Mouse (Mus musculus) erythroid progenitor cell, adult 5-6 weeks (primary cell): ENCODE results near the gene Gm49333. TPM values are rescaled to one million over a fixed set of nuclear protein-coding genes. Genes with fewer than 3 reads are reported as not detected.

Experiments
- ATAC-seq: replicated peaks from 2 replicates; pipeline ENCODE4 v1.8.0; 2016; ENCODE audit warnings: moderate number of reproducible peaks, mild to moderate bottlenecking, moderate TSS enrichment, inconsistent platforms; ENCODE audit not compliant: poor library complexity, low FRiP score, severe bottlenecking
- total RNA-seq, 2 experiments: library from RNA; stranded (forward) in 1 of 2; stranded (reverse) in 1 of 2; fragments of 150-400 nt in 1 of 2; fragments of 186-747, 209-891 nt in 1 of 2; gene quantifications; 2 replicates each; pipeline versions ENCODE4 v1.2.3 to v1.2.4; 2015 to 2017; ENCODE audit warnings: low replicate concordance in 2 of 2

Gm49333 gene
- total RNA-seq, 2 experiments from 2014 or later, result not detected

DNA sequence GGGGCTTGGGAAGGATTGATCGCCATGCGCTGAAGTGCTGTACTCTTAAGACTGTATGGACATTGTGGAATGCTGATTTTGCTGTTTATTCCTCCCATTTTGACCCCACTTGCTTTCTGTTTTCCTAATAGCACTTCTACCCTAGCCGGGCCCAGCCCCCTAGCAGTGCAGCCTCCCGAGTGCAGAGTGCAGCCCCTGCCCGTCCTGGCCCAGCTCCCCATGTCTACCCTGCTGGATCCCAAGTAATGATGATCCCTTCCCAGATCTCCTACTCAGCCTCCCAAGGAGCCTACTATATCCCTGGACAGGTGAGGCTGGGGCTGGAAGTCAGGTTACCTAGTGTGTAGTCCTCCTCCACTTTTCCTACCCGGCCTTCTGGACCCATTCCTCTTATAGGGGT, 63.8 kb downstream of the Gm49333 start:
- no peak for ATAC-seq

DNA sequence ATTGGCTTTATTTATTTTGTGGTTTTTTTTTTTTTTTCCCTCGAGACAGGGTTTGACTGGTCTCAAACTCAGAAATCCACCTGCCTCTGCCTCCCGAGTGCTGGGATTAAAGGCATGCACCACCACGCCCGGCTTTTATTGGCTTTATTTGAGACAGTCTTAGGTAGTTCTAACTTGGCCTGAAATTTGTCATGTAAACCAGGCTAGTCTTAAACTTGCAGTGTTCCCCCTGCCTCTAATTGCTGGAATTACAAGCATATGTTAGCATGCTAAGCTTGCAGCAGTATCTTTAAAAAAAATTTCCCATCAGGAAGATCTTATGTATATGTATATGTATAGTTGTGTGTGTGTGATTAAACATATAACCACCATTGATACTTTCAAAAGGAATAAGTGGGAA, 65.3 kb downstream of the Gm49333 start:
- ATAC-seq, result no peak

DNA sequence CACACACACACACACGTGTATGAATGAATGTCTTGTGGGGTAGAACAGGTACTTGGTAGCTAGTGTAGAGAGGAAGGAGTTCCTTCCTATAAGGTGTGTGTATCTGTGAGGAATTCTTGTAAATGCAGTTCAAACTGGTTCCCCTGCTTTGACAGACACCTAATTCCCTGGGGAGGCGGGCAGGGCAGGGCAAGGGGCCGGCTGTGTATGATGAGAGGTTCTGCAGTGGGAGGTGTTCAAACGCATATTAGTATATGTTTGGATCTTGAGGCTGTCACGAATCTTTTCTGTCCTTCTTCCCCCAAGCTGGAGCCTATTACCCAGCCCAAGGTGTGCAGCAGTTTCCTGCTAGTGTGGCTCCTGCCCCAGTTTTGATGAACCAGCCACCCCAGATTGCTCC, 66.0 kb downstream of the Gm49333 start:
- peak; percentile 16; the same call in 1 of the 2 replicates for ATAC-seq

DNA sequence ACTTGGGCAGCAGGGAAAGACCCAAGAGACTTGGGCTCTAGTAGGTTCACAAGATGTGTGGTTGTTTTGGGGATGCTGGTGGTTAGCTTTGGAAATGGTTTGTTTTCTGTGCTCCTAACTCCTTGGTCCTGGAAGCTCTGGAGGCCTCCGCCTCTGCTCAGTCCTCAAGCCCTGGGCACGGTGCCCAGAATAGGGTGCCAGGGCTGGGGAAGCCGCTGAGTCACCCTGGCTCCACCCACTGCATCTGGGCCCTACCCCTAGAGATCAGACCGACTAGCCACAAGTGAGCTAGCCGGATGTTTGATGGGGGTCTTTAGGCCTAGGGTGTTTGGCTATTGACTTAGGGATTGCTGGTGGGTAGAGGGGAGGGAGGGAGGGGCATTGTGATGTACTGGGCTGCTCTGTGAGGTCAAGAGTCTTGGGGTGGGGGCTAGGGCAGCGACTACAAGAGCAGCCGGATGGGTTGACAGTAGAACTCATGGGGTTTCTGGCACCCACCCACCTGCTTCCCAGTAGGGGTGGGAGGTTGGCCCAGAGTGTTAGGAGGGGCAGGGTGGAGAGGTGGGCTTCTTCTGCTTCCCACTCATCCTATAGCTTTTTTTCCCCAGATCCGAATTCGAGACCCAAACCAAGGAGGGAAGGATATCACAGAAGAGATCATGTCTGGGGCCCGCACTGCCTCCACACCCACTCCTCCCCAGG, 66.7 kb downstream of the Gm49333 start:
- peak; percentile 91 for ATAC-seq

DNA sequence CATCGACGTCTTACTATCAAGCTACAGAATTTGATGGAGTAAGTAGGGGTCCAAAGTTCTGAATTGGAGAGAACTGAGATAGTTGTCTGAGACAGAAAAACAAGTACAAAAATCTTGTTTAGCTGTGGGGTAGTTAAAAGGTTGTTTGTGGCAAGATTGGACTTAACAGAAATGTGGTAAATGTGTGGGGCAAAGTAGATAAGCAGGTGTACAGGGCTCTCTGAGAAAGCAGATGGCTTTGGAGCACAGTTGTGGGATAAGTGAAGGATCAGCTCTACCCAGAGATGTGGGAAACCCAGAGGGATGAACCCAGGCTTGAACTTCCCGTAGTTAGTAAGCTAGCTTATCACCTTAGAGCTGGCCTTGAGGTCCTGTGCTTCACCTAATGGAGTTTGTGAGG, 79.4 kb downstream of the Gm49333 start:
- no peak for ATAC-seq

DNA sequence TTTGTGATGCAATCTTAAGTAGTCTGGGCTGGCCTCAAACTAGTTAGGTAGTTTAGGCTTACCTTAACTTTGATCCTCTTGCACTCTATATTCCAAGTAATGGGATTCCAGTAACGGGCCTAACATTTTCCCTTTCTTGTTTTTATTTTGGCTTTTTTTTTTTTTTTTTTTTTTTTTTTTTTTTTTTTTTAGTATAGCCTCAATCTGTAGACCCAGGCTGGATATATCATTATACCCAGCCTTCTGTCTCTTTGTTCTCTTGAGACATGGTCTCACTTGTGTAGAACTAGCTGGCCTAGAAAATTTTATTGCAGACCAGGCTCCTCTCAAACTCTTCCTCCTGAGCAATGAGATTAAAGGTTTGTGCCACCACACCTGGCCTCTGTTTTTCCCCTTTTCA, 80.2 kb downstream of the Gm49333 start:
- no peak for ATAC-seq

DNA sequence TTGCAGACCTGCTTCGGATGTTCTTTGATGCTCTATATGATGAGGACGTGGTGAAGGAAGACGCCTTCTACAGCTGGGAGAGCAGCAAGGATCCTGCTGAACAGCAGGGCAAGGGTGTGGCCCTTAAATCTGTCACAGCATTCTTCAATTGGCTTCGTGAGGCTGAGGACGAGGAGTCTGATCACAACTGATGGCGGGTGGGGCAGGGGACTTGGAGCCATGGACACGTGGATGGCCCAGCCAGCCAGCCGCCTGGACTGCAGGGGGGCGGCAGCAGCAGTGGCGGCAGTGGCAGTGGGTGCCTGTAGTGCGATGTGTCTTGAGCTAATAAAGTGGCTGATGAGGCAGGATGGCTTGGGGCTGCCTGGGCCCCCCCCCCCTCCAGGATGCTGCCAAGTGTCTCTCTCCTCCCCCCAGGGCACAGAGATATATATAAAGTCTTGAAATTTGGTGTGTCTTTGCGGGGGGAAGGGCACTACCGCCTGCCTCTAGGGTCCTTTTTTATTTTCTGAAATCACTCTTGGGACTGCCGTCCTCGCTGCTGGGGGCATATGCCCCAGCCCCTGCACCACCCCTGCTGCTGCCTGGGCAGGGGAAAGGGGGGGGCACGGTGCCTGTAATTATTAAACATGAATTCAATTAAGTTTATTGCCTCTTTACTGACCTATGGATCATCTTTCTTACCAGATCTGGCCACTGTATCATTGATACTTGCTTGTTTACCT, 81.0 kb downstream of the Gm49333 start:
- no peak for ATAC-seq

DNA sequence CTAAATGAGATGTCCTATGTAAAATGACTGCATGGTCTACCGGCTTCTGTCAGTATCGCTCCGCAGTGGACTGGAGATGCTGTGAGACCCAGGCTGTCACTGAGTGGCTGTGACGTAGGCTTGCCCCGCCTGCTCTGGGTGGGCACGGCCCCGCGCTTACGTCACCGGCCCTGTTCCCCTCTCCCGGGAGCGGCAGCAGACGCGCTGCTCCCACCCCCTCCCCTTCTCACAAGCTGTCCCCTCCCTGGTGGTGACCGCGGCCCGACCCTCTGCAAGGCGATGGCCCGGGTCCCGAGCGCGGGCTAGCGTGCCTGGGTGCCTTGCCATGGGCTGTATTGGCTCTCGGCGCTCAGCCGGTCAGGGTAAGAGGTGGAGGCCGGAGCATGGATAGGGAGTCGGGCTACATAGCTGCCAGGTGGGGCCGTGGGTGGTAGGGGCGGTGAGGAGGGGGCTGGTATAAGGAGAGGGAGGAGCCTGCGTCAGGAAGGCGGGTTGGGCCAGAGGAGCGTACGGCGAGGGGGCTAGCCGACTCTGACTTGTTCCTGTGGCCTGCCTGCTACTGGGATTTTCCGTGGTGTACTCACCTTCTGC, 81.8 kb downstream of the Gm49333 start, which contains the start of gene Fam131a:
Gene Fam131a (plus strand): TSS at position 131 of the 591 bp plus-strand sequence.
- ATAC-seq, result peak; percentile 74; the same call in 1 of the 2 replicates

DNA sequence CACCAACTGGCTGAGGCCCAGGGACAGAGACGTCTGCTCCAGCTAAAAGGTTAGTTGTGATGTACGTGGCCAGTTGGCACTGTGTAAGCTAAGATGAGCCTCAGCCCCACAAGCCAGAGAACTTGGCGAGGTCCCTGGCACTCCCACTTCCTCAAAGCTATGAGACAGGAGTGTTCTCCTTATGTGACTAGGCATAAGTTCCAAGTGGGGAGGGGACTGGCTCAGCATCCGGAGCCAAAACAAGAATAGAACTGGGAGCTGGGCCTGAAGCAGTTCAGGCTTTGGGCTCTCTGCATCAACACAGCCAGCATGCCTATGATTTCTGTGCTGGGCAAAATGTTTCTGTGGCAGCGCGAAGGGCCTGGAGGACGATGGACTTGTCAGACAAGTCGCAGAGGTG, 83.4 kb downstream of the Gm49333 start:
- no peak for ATAC-seq

Other genes starting within 250 kb of the Gm49333 start
- gene Abcc5, start 185.2 kb upstream of the Gm49333 start, total RNA-seq (2015; ENCODE audit: low replicate concordance), result 26.0 and 40.4 TPM in 2 replicates
- 29.3 and 34.1 TPM in 2 replicates for gene Abcc5, start 185.2 kb upstream of the Gm49333 start, total RNA-seq (2017; ENCODE audit: low replicate concordance)
- 33.2 and 54.9 TPM in 2 replicates for gene Eif2b5, start 112.8 kb upstream of the Gm49333 start, total RNA-seq (2015; ENCODE audit: low replicate concordance)
- gene Eif2b5, start 112.8 kb upstream of the Gm49333 start, total RNA-seq (2017; ENCODE audit: low replicate concordance), result 11.5 and 18.9 TPM in 2 replicates
- 6.1 and 18.0 TPM in 2 replicates for gene Dvl3, start 94.6 kb upstream of the Gm49333 start, total RNA-seq (2015; ENCODE audit: low replicate concordance)
- gene Dvl3, start 94.6 kb upstream of the Gm49333 start, total RNA-seq (2017; ENCODE audit: low replicate concordance), result 1.3 and 3.6 TPM in 2 replicates
- 214 and 297 TPM in 2 replicates for gene Ap2m1, start 76.1 kb upstream of the Gm49333 start, total RNA-seq (2015; ENCODE audit: low replicate concordance)
- 271 and 285 TPM in 2 replicates for gene Ap2m1, start 76.1 kb upstream of the Gm49333 start, total RNA-seq (2017; ENCODE audit: low replicate concordance)
- gene Abcf3, start 63.0 kb upstream of the Gm49333 start, total RNA-seq (2015; ENCODE audit: low replicate concordance), result 22.2 and 23.1 TPM in 2 replicates
- gene Abcf3, start 63.0 kb upstream of the Gm49333 start, total RNA-seq (2017; ENCODE audit: low replicate concordance), result 32.1 and 40.5 TPM in 2 replicates
- not detected in 2 replicates for gene Vwa5b2, start 22.1 kb upstream of the Gm49333 start, total RNA-seq (2015; ENCODE audit: low replicate concordance)
- gene Vwa5b2, start 22.1 kb upstream of the Gm49333 start, total RNA-seq (2017; ENCODE audit: low replicate concordance), result 0.77 TPM in 1 of 2 replicates, not detected in the other
- not detected in 2 replicates for gene Eef1akmt4, start within 50 bp of the Gm49333 start, total RNA-seq (2015; ENCODE audit: low replicate concordance)
- gene Eef1akmt4, start within 50 bp of the Gm49333 start, total RNA-seq (2017; ENCODE audit: low replicate concordance), result 0.15 TPM in 1 of 2 replicates, not detected in the other
- 6.7 and 6.8 TPM in 2 replicates for gene Alg3, start 125 bp downstream of the Gm49333 start, total RNA-seq (2015; ENCODE audit: low replicate concordance)
- 1.2 and 5.5 TPM in 2 replicates for gene Alg3, start 125 bp downstream of the Gm49333 start, total RNA-seq (2017; ENCODE audit: low replicate concordance)
- gene Camk2n2, start 9.7 kb downstream of the Gm49333 start, total RNA-seq (2015; ENCODE audit: low replicate concordance), result not detected in 2 replicates
- not detected in 2 replicates for gene Camk2n2, start 9.7 kb downstream of the Gm49333 start, total RNA-seq (2017; ENCODE audit: low replicate concordance)
- gene Ece2, start 18.2 kb downstream of the Gm49333 start, total RNA-seq (2015; ENCODE audit: low replicate concordance), result not detected in 2 replicates
- gene Ece2, start 18.2 kb downstream of the Gm49333 start, total RNA-seq (2017; ENCODE audit: low replicate concordance), result not detected in 2 replicates
- 71.7 and 115 TPM in 2 replicates for gene Psmd2, start 40.0 kb downstream of the Gm49333 start, total RNA-seq (2015; ENCODE audit: low replicate concordance)
- 125 and 131 TPM in 2 replicates for gene Psmd2, start 40.0 kb downstream of the Gm49333 start, total RNA-seq (2017; ENCODE audit: low replicate concordance)
- gene Eif4g1, start 56.7 kb downstream of the Gm49333 start, total RNA-seq (2015; ENCODE audit: low replicate concordance), result 105 and 116 TPM in 2 replicates
- 109 and 153 TPM in 2 replicates for gene Eif4g1, start 56.7 kb downstream of the Gm49333 start, total RNA-seq (2017; ENCODE audit: low replicate concordance)
- not detected in 2 replicates for gene Fam131a, start 81.6 kb downstream of the Gm49333 start, total RNA-seq (2015; ENCODE audit: low replicate concordance)
- gene Fam131a, start 81.6 kb downstream of the Gm49333 start, total RNA-seq (2017; ENCODE audit: low replicate concordance), result not detected in 2 replicates
- 2.9 and 10.5 TPM in 2 replicates for gene Polr2h, start 106.1 kb downstream of the Gm49333 start, total RNA-seq (2015; ENCODE audit: low replicate concordance)
- gene Polr2h, start 106.1 kb downstream of the Gm49333 start, total RNA-seq (2017; ENCODE audit: low replicate concordance), result 5.8 and 11.2 TPM in 2 replicates
- 11.5 and 21.0 TPM in 2 replicates for gene Clcn2, start 106.1 kb downstream of the Gm49333 start, total RNA-seq (2015; ENCODE audit: low replicate concordance)
- 9.9 and 10.7 TPM in 2 replicates for gene Clcn2, start 106.1 kb downstream of the Gm49333 start, total RNA-seq (2017; ENCODE audit: low replicate concordance)
- gene Chrd, start 121.5 kb downstream of the Gm49333 start, total RNA-seq (2015; ENCODE audit: low replicate concordance), result not detected in 2 replicates
- gene Chrd, start 121.5 kb downstream of the Gm49333 start, total RNA-seq (2017; ENCODE audit: low replicate concordance), result not detected in 2 replicates
- gene Thpo, start 122.9 kb downstream of the Gm49333 start, total RNA-seq (2015; ENCODE audit: low replicate concordance), result not detected in 2 replicates
- gene Thpo, start 122.9 kb downstream of the Gm49333 start, total RNA-seq (2017; ENCODE audit: low replicate concordance), result not detected in 2 replicates